Mouse (Mus musculus) thymus, adult 2 months (tissue): ENCODE measurements around the gene Zcchc14.

Experiments
- CTCF ChIP-seq: fragments of 200-500 bp; IDR thresholded peaks from 2 replicates; pipeline ENCODE4 v1.5.1; 2012; ENCODE audit warnings: mild to moderate bottlenecking, control low read depth, low read length, moderate library complexity, borderline replicate concordance; ENCODE audit not compliant: control insufficient read depth, poor library complexity, insufficient read depth; ENCODE audit errors: extremely low read depth
- POLR2A ChIP-seq: fragments of 200-500 bp; IDR thresholded peaks from 2 replicates; pipeline ENCODE4 v1.6.1; 2012; ENCODE audit warnings: mild to moderate bottlenecking, low read length, control low read depth, moderate library complexity; ENCODE audit not compliant: control insufficient read depth, poor library complexity, insufficient read depth; ENCODE audit errors: extremely low read depth

- TF ChIP-seq POLR2A = peak; percentile 92
- TF ChIP-seq CTCF = peak; percentile 41; the same call in 1 of the 2 replicates
Observed at GRCm38 (mm10) chr8:121590203-121591177, 62.2 kb downstream of the Zcchc14 start, which contains the start of gene Map1lc3b.
